Mouse (Mus musculus): ENCODE measurements around the gene Eral1.

Eral1 gene

GRCm38 (mm10) chr11:78079961-78080921 is at the start of gene Eral1:
Gene Eral1 (minus strand): TSS chr11:78080383.
- peak; percentile 91 to 92 for DNase-seq (ENCODE audit: low spot score in 2 of 2)

GRCm38 (mm10) chr11:78129458-78129857 is 49.3 kb upstream of the Eral1 start:
- no peak for DNase-seq (ENCODE audit: low spot score in 2 of 2)

GRCm38 (mm10) chr11:78126739-78127138 is 46.6 kb upstream of the Eral1 start:
- DNase-seq (ENCODE audit: low spot score in 2 of 2), result no peak

GRCm38 (mm10) chr11:78125691-78126090 is 45.5 kb upstream of the Eral1 start:
- DNase-seq (ENCODE audit: low spot score in 2 of 2), result no peak

GRCm38 (mm10) chr11:78123782-78124181 is 43.6 kb upstream of the Eral1 start:
- no peak for DNase-seq (ENCODE audit: low spot score in 2 of 2)

GRCm38 (mm10) chr11:78122815-78123214 is 42.6 kb upstream of the Eral1 start:
- DNase-seq (ENCODE audit: low spot score in 2 of 2), result no peak

- DNase-seq (ENCODE audit: low spot score in 2 of 2), result no peak
Measured at GRCm38 (mm10) chr11:78121176-78121575, 41.0 kb upstream of the Eral1 start.

GRCm38 (mm10) chr11:78119898-78120297 is 39.7 kb upstream of the Eral1 start:
- no peak for DNase-seq (ENCODE audit: low spot score in 2 of 2)

- DNase-seq (ENCODE audit: low spot score in 2 of 2), result no peak
Measured at GRCm38 (mm10) chr11:78118467-78118866, 38.3 kb upstream of the Eral1 start.

GRCm38 (mm10) chr11:78116146-78116410 is 35.9 kb upstream of the Eral1 start:
- no peak for DNase-seq (ENCODE audit: low spot score in 2 of 2)

- peak; percentile 97 for DNase-seq (ENCODE audit: low spot score in 2 of 2)
Measured at GRCm38 (mm10) chr11:78115367-78116145, 35.4 kb upstream of the Eral1 start.

GRCm38 (mm10) chr11:78114676-78115366 is 34.6 kb upstream of the Eral1 start:
- no peak for DNase-seq (ENCODE audit: low spot score in 2 of 2)

- peak in 1 of 2 experiments; percentile 51 for DNase-seq (ENCODE audit: low spot score in 2 of 2)
Measured at GRCm38 (mm10) chr11:78113616-78114015, 33.4 kb upstream of the Eral1 start.

GRCm38 (mm10) chr11:78104501-78104900 is 24.3 kb upstream of the Eral1 start:
- DNase-seq (ENCODE audit: low spot score in 2 of 2), result no peak

GRCm38 (mm10) chr11:78102958-78103747 is 23.0 kb upstream of the Eral1 start:
- no peak for DNase-seq (ENCODE audit: low spot score in 2 of 2)

GRCm38 (mm10) chr11:78102142-78102541 is 22.0 kb upstream of the Eral1 start:
- no peak for DNase-seq (ENCODE audit: low spot score in 2 of 2)

- no peak for DNase-seq (ENCODE audit: low spot score in 2 of 2)
Measured at GRCm38 (mm10) chr11:78100746-78101145, 20.6 kb upstream of the Eral1 start.

- DNase-seq (ENCODE audit: low spot score in 2 of 2), result no peak
Measured at GRCm38 (mm10) chr11:78097077-78097476, 16.9 kb upstream of the Eral1 start.

- no peak for DNase-seq (ENCODE audit: low spot score in 2 of 2)
Measured at GRCm38 (mm10) chr11:78095144-78095516, 14.9 kb upstream of the Eral1 start.

- DNase-seq (ENCODE audit: low spot score in 2 of 2), result peak; percentile 94 to 95
Measured at GRCm38 (mm10) chr11:78094504-78095143, 14.4 kb upstream of the Eral1 start, which contains the start of gene Fam222b. Gene Fam222b (plus strand): TSS chr11:78094660.

GRCm38 (mm10) chr11:78094137-78094503 is 13.9 kb upstream of the Eral1 start:
- DNase-seq (ENCODE audit: low spot score in 2 of 2), result no peak

Measured in right cerebral cortex, postnatal 10 days (tissue).